Mouse (Mus musculus) left cerebral cortex, postnatal 4 days (tissue): ENCODE measurements around the gene Tmprss4. TPM values are rescaled to one million over a fixed set of nuclear protein-coding genes. Genes with fewer than 3 reads are reported as not detected.

ENCODE experiments used
- DNase-seq: peaks from one replicate; pipeline ENCODE4 v3.0.0-alpha.2; 2022
- intact Hi-C: fragments of 180-260 bp; cut with DNase I; formaldehyde crosslinking; loops from one replicate; pipeline ENCODE4 v1.15.1; 2025
- total RNA-seq, 2 experiments: library from RNA; stranded (reverse); gene quantifications; 2 replicates each; pipeline ENCODE4 v1.2.3; 2021

Tmprss4 gene
- total RNA-seq, 2 experiments from 2014 or later = not detected

DNA sequence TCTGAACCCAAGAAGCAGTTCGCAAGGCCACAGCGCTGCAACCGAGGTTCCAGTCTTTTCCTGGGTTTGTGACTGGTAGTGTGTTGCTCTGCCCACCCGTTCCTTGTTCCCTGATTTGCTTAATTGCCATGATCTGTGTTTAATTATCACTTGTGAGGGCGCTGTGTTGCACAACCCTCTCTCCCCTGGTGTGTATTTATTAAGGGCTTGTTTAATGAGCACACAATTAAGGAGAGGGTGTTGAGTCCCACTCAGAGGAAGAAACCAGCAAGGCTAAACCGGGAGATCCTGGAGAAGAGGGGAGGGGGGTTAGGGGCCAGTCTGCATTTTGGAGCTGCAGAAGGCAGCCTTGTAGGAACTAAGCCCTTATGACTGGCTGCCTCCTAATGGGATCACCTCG is 62.9 kb downstream of the Tmprss4 start:
- intact Hi-C loops = loop anchor here (10.0 kb wide), 4 partner anchors 116 to 486 kb away; no protein-coding TSS in a partner anchor
- no peak for DNase-seq

DNA sequence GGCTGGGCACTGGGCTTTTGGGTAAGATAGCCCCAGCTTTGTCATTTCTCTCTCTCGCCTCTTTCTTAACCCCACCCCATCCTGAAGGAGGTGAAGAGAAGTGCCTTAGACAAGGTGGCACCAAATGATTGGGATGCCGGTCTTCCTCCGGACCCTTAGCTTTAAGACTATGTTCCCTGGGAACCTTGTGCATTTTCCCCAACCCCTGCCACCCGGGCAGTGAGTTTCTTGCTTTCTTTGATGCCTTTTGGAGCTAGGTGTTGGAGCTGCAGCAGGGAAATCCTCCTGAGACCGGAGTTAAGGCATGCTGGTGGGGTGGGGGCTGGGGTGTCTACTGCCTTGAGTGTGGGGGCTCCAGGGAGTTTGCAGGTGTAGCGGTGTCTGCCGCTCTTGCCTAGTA is 64.8 kb downstream of the Tmprss4 start:
- no peak for DNase-seq
- intact Hi-C loops = no loop called here

DNA sequence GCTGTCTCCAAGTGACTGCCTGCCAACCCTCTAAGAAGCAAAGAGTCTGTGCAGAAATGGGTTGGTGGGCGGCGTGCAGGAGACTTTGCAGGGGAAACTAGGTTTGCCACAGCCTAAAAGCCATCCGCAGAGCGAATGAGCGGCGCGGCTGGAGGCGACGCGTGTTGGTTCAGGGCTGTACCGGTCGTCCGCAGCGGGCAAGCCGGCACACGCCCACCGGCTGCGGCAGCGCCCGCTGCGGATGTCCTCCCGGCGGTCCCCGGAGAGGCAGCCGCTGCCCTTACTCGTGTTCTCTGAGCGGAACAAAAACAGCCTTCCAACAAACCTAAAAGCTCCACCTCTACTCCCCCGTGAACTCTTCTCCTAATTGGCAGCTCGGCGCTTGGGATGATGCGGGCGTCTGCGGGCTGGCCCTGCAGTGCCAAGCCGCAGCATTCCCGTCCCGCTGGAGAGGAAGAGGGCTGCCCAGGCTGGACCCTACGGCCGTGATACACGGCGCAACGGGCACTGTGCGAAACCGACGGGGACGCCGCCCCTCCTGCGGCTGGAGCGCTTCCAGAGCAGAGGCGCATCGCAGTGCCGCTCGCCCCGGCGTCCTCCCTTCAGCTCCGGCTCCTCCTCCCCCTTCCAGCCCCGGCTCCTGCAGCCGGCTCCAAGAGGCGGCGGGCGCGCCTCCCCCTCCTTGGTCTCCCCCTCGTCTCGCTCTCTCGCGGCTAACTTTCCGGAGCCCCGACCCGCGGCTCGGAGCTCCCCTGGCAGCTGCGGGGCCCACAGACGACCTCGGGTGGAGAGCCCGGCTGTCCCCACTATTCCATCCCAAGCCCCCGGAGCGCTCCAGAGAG is 65.5 kb downstream of the Tmprss4 start, which contains the start of gene Scn4b:
Gene Scn4b (plus strand): TSS at position 205 of the 842 bp plus-strand sequence.
- peak; percentile 35 for DNase-seq

DNA sequence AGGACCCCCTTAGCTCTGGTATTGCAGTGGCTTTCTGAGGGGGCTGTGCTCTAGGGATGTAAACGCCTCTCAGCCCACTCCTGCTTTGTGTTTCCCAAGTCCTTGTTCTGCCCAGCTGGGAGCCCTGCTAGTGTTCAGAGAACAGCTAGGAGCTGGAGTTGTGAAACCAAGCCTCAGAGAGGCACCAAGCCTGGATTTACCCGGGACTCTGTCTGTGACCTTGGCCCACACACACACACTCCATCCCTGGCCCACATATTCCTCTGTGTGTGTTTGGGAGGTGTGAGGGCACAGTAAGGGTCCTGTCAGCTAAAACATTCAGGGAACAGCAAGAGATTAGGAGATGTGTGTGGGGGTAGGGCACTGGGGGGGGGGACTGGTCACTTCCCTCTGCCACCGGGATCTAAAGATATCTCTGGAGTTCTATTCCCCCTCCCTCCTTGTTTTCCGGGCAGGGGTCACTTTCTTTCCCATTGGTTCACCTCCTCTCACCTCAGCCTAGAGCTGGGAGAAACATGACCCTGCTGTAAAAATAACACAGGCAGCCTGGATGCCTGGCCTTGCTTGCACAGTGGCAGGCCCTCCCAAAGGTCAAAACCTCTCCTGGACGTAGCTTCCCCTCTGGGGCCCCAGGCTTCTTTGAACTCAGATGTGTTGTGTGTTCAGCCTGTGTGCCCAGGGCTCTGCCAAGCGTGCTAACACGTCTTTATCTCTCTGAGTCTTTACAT is 67.3 kb downstream of the Tmprss4 start:
- intact Hi-C loops = no loop called here
- no peak for DNase-seq

More for the DNA sequence above, 65.5 kb downstream of the Tmprss4 start, which contains the start of gene Scn4b:
- intact Hi-C loops = no loop called here

DNA sequence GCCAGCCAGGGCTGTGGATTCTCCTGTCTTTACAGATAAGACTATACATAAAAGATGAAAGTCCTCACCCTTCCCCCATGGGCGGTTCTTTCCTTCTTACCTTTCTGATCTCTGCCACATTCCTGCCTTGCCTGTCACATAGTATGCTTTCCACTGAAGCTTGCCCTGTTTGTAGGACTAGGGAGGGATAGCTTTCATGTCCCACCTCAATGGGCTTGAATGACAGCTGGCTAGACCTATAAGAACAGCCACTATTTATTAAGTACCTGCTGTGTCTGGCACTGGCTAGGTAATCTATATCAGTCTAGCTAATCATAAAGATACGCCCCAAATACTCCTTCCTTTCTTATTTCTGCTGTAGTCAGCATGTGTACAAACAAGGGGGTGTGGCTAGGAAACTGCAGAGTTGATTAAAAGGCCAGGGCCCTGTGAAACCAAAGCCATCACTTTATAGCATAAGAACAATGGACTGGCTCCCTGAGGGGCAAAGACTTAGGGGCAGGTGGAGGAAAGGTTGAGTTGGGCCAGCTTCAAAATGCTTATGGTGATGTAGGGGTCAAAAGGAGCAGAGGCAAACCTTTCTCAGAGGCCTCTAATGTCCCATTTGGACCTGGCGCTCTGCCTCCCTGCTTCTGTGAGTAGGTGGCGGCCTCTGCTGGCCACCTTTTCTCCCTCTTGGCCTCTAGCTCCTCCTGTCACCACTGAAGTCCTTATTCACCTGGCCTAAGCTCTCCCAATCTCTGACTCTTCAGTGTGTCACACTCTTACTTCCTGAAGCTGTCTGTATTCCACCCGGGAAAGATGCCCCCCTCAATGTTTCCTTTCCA is 70.2 kb downstream of the Tmprss4 start:
- peak; percentile 65 for DNase-seq
- intact Hi-C loops = no loop called here

DNA sequence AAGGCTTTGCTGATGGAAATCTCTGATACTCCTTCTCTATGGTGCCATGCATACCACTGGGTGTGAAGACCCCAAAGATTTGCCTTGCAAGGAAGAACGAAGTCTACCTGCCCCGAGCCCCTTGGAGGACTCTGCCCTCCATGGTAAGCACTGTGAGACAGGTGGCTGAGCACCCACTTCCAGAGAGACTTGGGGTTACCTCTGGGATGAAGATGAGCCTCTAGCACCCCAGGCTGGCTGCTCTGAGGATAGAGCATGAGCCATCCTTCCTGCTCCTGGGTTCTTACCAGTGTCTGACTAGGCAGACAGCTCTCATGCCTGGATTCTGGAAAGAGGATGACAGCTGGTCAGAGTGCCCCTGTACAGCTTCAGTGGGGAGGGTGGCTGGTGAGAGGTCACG is 73.8 kb downstream of the Tmprss4 start:
- intact Hi-C loops = no loop called here

DNA sequence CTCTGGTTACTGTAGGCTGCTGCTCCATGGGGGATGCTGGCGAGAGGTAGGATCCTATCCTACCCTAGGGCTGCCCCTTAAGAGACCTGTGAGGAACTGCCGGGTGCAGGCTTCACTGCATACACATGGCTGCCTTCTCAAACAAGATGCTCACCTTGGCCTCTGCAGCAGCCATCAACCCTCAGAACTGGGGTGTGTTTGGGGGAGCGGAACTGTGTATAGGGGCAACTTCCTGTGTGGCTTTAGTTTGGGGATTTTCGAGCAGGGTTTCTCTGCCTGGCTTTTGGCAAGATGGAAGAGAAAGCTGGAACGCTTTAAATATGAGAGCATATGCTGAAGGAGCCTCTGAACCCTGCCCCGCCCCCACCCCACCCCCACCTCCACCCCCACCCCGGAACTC is 77.0 kb downstream of the Tmprss4 start:
- no peak for DNase-seq
- intact Hi-C loops = no loop called here

More for the DNA sequence above, 73.8 kb downstream of the Tmprss4 start:
- no peak for DNase-seq

DNA sequence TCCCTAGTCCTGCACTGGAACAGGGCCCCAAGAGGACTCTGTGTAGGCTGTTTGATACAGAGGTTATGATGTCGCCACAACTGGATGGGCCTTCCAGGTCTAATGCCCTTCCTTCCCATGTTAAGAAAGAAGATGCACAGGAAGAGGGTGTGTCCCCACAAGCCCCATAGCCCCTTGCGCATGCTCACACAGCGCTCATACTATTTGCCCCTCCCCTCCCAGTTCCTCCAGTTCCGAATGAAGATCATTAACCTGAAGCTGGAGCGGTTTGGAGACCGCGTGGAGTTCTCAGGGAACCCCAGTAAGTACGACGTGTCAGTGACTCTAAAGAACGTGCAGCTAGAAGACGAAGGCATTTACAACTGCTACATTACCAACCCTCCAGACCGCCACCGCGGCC is 78.7 kb downstream of the Tmprss4 start:
- intact Hi-C loops = no loop called here
- no peak for DNase-seq

Other genes starting within 250 kb of the Tmprss4 start
- gene Ube4a, start 238.5 kb downstream of the Tmprss4 start, total RNA-seq = 100 to 1,000 TPM in 1 of 2 experiments, 10 to 100 TPM in 1; 95.1 to 104 TPM
- gene Cd3g, start 223.7 kb downstream of the Tmprss4 start, total RNA-seq = not detected
- not detected for gene Cd3d, start 222.3 kb downstream of the Tmprss4 start, total RNA-seq
- gene Cd3e, start 194.5 kb downstream of the Tmprss4 start, total RNA-seq = not detected
- 1 to 10 TPM; 1.3 to 1.5 TPM for gene Mpzl2, start 164.3 kb downstream of the Tmprss4 start, total RNA-seq
- 1 to 10 TPM; 1.7 to 2.1 TPM for gene Mpzl3, start 148.9 kb downstream of the Tmprss4 start, total RNA-seq
- under 1 TPM in 1 of 2 experiments, not detected in 1; 0.18 TPM for gene Jaml, start 124.9 kb downstream of the Tmprss4 start, total RNA-seq
- gene Scn2b, start 86.3 kb downstream of the Tmprss4 start, total RNA-seq = 10 to 100 TPM; 17.9 to 19.4 TPM
- gene Scn4b, start 65.7 kb downstream of the Tmprss4 start, total RNA-seq = under 1 TPM; 0.70 to 0.89 TPM
- gene BC049352, start 22.1 kb downstream of the Tmprss4 start, total RNA-seq = not detected
- under 1 TPM; 0.87 to 0.90 TPM for gene Il10ra, start 65.1 kb upstream of the Tmprss4 start, total RNA-seq
- not detected for gene Tmprss13, start 115.0 kb upstream of the Tmprss4 start, total RNA-seq
- 100 to 1,000 TPM; 368 to 407 TPM for gene Fxyd6, start 166.1 kb upstream of the Tmprss4 start, total RNA-seq
- 1 to 10 TPM; 6.7 to 7.0 TPM for gene Fxyd2, start 195.6 kb upstream of the Tmprss4 start, total RNA-seq
- gene Dscaml1, start 222.5 kb upstream of the Tmprss4 start, total RNA-seq = 10 to 100 TPM; 46.6 to 49.1 TPM